Mouse (Mus musculus) cerebellum, adult 18-20 months (tissue): ENCODE measurements around the gene Olfr1462.

ENCODE experiments used
- DNase-seq, 2 experiments: peaks; one replicate each; pipeline ENCODE4 v3.0.0; 2021

Olfr1462 gene

DNA sequence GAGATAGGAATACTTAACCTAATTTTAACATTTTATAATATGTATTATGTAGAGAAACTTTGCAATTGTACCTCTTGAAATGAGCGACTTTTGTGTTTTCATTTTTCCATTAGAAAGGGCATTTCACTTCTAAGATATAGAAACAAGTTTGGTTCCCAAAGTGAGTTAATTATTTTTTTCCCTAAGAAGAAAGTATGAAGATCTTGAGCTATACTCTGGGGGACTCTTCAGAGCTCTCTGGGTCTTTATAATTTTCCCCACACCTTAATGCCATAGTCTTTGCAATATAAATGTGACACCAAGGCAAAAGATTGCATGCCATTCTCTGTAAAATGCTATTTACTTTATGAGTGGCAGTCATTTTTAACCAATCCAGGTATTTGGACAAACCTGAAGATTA is at the start of gene Olfr1462:
Gene Olfr1462, plus strand, starts transcription at position 301 of the 400 bp plus-strand sequence.
- no peak for DNase-seq

DNA sequence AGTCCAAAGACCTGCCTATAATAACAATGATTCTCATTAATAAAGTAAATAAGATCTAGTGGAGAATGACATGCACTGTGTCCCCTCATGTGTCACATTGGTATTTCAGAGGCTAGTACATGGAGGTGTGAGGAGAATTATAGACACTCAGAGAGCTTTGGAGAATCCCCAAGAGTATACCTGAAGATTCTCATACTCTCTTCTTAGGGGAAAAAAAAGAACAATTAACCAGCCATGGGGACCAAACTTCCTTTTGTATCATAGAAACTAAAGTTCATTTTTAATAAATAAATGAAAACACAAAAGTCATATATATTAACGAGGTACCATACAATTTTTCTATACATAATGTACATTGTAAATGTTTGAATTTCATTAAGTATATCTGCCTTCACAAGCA is 36.1 kb upstream of the Olfr1462 start, which contains the start of gene Olfr1459:
Gene Olfr1459, minus strand, starts transcription at position 101 of the 400 bp plus-strand sequence.
- no peak for DNase-seq

DNA sequence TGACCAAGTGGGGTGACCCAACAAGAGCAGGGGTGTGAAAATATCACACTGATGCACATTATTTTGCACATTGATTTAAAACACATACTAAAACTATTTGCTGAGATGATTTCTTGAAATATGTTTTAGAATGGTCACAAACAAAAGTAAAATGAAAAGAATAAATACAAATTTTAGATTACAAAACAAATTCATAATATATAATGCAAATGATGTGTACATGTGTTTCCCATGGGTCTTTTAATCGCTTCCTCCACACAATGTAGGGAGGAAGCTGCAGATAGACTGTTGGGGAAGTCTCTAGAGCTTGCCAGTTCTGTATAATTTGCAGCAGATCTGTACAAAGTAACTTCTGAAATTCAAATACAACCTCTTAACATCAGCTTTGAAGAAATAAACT is 22.8 kb upstream of the Olfr1462 start, which contains the start of gene Olfr1461:
Gene Olfr1461, plus strand, starts transcription at position 301 of the 400 bp plus-strand sequence.
- no peak for DNase-seq

DNA sequence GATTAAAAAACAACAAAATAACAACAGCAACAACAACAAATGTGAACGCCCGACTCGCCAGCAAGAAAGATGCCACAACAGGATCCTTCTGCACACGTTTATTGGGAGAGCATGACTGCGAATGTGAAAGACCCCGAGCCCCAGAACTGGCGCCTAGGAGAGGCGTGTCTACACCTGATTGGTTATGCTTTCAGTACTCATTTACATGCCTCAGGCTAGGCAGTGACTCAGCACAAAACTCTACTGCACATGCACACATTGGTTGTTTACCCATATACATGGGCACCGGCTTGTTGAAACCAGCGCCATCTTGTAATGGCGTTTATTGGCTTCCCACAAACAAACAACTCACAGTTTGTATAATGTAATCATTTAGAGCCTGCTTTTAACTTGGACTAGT is 36.1 kb downstream of the Olfr1462 start:
- no peak for DNase-seq

DNA sequence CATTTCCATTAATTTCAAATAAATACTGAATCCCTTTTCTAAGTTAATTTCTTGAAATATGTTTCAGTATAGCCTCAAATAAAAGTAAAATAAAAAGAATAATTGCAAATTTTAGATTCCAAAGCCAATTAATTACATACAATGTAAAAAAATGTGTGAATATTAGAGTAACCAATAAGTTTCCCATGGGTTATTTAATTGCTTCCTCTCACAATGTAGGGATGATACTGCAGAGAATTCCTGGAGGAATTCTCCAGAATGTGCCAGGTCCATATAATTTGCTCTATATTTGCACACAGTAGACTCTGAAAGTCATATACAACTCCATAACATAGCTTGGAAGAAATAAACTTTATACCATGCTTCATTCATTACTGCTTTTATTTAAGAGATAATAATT is 45.5 kb downstream of the Olfr1462 start, which contains the start of gene Olfr1463:
Gene Olfr1463, plus strand, starts transcription at position 301 of the 400 bp plus-strand sequence.
- DNase-seq = no peak
